Mouse (Mus musculus): Measurements from ENCODE around the gene Cyp20a1. TPM values are rescaled to one million over a fixed set of nuclear protein-coding genes. Genes with fewer than 3 reads are reported as not detected.

Gene Cyp20a1
- polyA plus RNA-seq, 1 experiment from 2014 or later = 17.1 TPM

GRCm38 (mm10) chr1:60428932-60429331, 85.8 kb downstream of the Cyp20a1 start:
- no peaks in the 10 kb centered on the region for H3K27me3 ChIP-seq (ENCODE audit: control insufficient read depth, insufficient read depth, low read length)
- no peaks in the 10 kb centered on the region for H3K36me3 ChIP-seq (ENCODE audit: control insufficient read depth, insufficient read depth, low read length)
- no peaks in the 10 kb centered on the region for H3K4me1 ChIP-seq (replicated peaks; ENCODE audit: control insufficient read depth, insufficient read depth, low read length)
- no peak for DNase-seq (ENCODE audit: low spot score)
- H3K27ac ChIP-seq (ENCODE audit: low read depth, low read length) = no peak overlapping the region
- ATAC-seq (replicated peaks; ENCODE audit: low FRiP score) = no peak
- no peaks in the 10 kb centered on the region for H3K9me3 ChIP-seq (ENCODE audit: control insufficient read depth, low read length)
- H3K4me3 ChIP-seq (ENCODE audit: low read depth, low read length) = no peak overlapping the region
- H3K4me2 ChIP-seq (ENCODE audit: low read depth, low read length, severe bottlenecking) = no peak overlapping the region
- 67% methylated on average over 2 of the region's 2 CpGs for WGBS
- no peak overlapping the region for H3K9ac ChIP-seq (ENCODE audit: low read length)

GRCm38 (mm10) chr1:60431531-60431930, 88.4 kb downstream of the Cyp20a1 start:
- ATAC-seq (replicated peaks; ENCODE audit: low FRiP score) = no peak
- no peaks in the 10 kb centered on the region for H3K4me1 ChIP-seq (replicated peaks; ENCODE audit: control insufficient read depth, insufficient read depth, low read length)
- no peak for DNase-seq (ENCODE audit: low spot score)
- no peak overlapping the region for H3K4me3 ChIP-seq (ENCODE audit: low read depth, low read length)
- WGBS = 92% methylated on average over 5 of the region's 5 CpGs
- H3K9me3 ChIP-seq (ENCODE audit: control insufficient read depth, low read length) = no peaks in the 10 kb centered on the region
- no peak overlapping the region for H3K4me2 ChIP-seq (ENCODE audit: low read depth, low read length, severe bottlenecking)
- H3K27me3 ChIP-seq (ENCODE audit: control insufficient read depth, insufficient read depth, low read length) = no peaks in the 10 kb centered on the region
- no peaks in the 10 kb centered on the region for H3K36me3 ChIP-seq (ENCODE audit: control insufficient read depth, insufficient read depth, low read length)
- H3K27ac ChIP-seq (ENCODE audit: low read depth, low read length) = no peak overlapping the region
- H3K9ac ChIP-seq (ENCODE audit: low read length) = no peak overlapping the region

GRCm38 (mm10) chr1:60432497-60432896, 89.4 kb downstream of the Cyp20a1 start:
- no peaks in the 10 kb centered on the region for H3K36me3 ChIP-seq (ENCODE audit: control insufficient read depth, insufficient read depth, low read length)
- H3K4me2 ChIP-seq (ENCODE audit: low read depth, low read length, severe bottlenecking) = no peak overlapping the region
- no peak overlapping the region for H3K4me3 ChIP-seq (ENCODE audit: low read depth, low read length)
- DNase-seq (ENCODE audit: low spot score) = no peak
- no peak for ATAC-seq (replicated peaks; ENCODE audit: low FRiP score)
- H3K27me3 ChIP-seq (ENCODE audit: control insufficient read depth, insufficient read depth, low read length) = no peaks in the 10 kb centered on the region
- no peak overlapping the region for H3K27ac ChIP-seq (ENCODE audit: low read depth, low read length)
- H3K9ac ChIP-seq (ENCODE audit: low read length) = no peak overlapping the region
- no peaks in the 10 kb centered on the region for H3K4me1 ChIP-seq (replicated peaks; ENCODE audit: control insufficient read depth, insufficient read depth, low read length)
- no peaks in the 10 kb centered on the region for H3K9me3 ChIP-seq (ENCODE audit: control insufficient read depth, low read length)
- 19% methylated on average over 1 of the region's 1 CpGs for WGBS

Other genes starting within 250 kb of the Cyp20a1 start
- gene Carf, start 245.1 kb upstream of the Cyp20a1 start, polyA plus RNA-seq (2014; fragmentation: Nextera tagmentation; extraction: Ambion mirVana) = 6.3 and 6.6 TPM in 2 replicates
- 53.9 and 62.4 TPM in 2 replicates for gene Wdr12, start 244.7 kb upstream of the Cyp20a1 start, polyA plus RNA-seq (2014; fragmentation: Nextera tagmentation; extraction: Ambion mirVana)
- 7.9 and 9.5 TPM in 2 replicates for gene Nbeal1, start 162.7 kb upstream of the Cyp20a1 start, polyA plus RNA-seq (2014; fragmentation: Nextera tagmentation; extraction: Ambion mirVana)
- 58.5 and 66.8 TPM in 2 replicates for gene Abi2, start 66.3 kb downstream of the Cyp20a1 start, polyA plus RNA-seq (2014; fragmentation: Nextera tagmentation; extraction: Ambion mirVana)
- gene Raph1, start 223.8 kb downstream of the Cyp20a1 start, polyA plus RNA-seq (2014; fragmentation: Nextera tagmentation; extraction: Ambion mirVana) = 24.0 and 25.1 TPM in 2 replicates